Mouse (Mus musculus): ENCODE measurements at regions not wholly inside any gene's neighbourhood (a gene's known extent, or its start where the extent isn't known, plus 50 kb on each side); places are given as distances from the start of the nearest gene placed in this dataset.
"Not testable (repeated sequence)": the region's sequence is repeated elsewhere in the genome, so short reads cannot be mapped to it uniquely, and the experiment has no call there.

DNA sequence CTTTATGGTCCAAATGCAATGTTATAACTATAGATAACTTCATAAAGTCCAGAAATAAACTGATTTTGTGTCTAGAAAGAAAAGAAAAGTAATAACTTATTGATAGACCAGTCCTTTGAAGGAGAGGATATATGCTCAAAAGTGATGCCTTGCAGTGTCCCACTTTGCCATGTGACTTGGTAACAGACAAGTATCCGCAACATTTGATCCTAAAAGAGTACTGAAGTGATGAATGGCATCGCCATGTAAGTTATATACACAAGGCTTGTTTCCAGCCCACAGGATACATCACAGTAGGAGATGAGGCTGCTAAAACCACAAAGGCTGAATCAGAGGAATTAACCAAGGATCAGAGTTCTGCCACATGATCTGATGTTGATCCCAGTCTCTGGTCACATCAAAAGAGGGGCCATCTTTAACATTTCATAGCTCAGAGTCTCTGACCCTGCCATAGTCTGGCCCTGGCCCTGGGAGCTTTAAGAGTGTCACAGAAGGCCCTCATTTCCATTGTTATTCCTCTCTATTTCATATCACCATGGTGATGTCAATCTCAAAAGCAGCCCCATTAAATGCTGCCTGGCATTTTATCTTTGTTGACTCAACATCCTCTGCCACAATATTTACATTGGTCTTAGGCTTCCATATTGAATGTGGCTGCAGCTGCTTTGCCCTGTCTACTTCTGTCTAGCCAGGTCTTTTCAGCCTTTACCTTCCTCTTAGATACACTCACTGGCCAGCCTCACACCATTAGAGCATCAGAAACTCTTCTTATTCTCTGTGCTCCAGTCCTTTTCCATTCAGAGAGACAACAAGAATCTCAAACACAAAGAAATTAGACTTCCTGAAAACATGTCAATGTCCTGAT is 506.4 kb upstream of the Gm9747 start:
- ATAC-seq (replicated peaks; ENCODE audit: low FRiP score) = no peak

DNA sequence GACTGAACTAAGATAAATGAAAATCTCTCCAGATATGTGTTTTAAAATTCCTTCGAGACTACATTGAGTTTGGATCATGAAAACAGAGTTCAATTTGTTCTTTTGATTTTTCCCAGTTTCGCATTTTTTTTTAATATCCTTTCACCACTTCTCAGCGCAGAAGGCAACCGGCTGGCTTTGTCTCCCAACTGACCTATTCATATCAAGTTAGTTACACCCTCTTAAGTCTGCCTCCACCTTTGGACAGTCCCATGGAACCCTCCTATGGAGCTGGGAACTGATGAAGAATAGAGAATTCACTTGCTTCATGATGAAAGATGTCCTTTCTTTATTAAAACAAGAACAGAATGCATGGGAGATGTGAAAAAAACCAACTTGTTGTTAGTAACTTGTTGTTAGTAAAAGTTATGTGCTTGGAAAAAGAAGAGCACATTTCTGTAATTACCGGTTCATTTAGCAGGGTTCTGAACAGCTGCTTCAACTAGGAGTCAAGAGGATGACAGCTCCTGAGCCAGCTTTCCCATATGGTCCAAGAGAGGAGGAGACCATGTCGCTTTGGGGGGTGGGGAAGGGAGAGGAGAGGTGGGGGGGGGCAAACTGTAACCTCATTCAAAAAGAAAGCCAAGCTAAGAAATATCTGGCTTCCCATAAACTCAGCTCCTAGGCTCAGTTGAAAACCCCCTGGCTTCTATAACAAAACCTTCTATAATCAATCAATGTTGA is 495.6 kb upstream of the Gm9747 start:
- H3K4me1 ChIP-seq (replicated peaks; ENCODE audit: control insufficient read depth, insufficient read depth, low read length) = no peaks in the 10 kb centered on the region
- no peaks in the 10 kb centered on the region for H3K36me3 ChIP-seq (ENCODE audit: control insufficient read depth, insufficient read depth, low read length)
- no peak for ATAC-seq (replicated peaks; ENCODE audit: low FRiP score)
- no peak for DNase-seq (ENCODE audit: low spot score)
- WGBS = 72% methylated on average over 6 of the region's 6 CpGs
- no peak overlapping the region for H3K4me3 ChIP-seq (ENCODE audit: low read depth, low read length)
- H3K27ac ChIP-seq (ENCODE audit: low read depth, low read length) = no peak overlapping the region
- no peaks in the 10 kb centered on the region for H3K9me3 ChIP-seq (ENCODE audit: control insufficient read depth, low read length)
- no peaks in the 10 kb centered on the region for H3K27me3 ChIP-seq (replicated peaks; ENCODE audit: control insufficient read depth, insufficient read depth, low read length)
- H3K9ac ChIP-seq (ENCODE audit: low read depth, low read length) = no peak overlapping the region
- no peak overlapping the region for H3K4me2 ChIP-seq

More for the DNA sequence above, 506.4 kb upstream of the Gm9747 start:
- no peak for DNase-seq (ENCODE audit: low spot score)
- 83% methylated on average over 2 of the region's 2 CpGs for WGBS
- H3K27ac ChIP-seq (ENCODE audit: low read depth, low read length) = no peak overlapping the region
- no peak overlapping the region for H3K4me2 ChIP-seq
- no peaks in the 10 kb centered on the region for H3K27me3 ChIP-seq (replicated peaks; ENCODE audit: control insufficient read depth, insufficient read depth, low read length)
- no peaks in the 10 kb centered on the region for H3K9me3 ChIP-seq (ENCODE audit: control insufficient read depth, low read length)
- no peak overlapping the region for H3K9ac ChIP-seq (ENCODE audit: low read depth, low read length)
- H3K4me3 ChIP-seq (ENCODE audit: low read depth, low read length) = no peak overlapping the region
- no peaks in the 10 kb centered on the region for H3K36me3 ChIP-seq (ENCODE audit: control insufficient read depth, insufficient read depth, low read length)
- H3K4me1 ChIP-seq (replicated peaks; ENCODE audit: control insufficient read depth, insufficient read depth, low read length) = no peaks in the 10 kb centered on the region

DNA sequence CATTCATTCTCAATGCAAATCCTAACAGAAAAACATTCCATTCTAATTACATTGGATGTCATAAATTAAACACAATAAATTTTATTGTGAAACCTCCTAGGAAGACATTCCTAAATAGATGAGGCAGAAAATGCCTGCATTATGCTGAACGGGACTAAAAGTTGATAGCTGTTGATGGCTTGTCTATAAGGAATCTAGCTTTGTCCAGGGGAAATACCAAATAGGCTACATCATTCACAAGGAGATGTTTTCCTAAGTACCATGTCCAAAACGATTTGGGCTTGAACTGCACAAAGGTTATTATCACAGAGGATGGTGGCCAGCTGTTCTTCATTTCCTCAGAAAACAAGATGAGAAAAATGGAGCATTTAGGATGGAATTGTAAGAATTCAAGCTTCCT is 494.5 kb upstream of the Gm9747 start:
- 40% methylated on average over 2 of the region's 2 CpGs for WGBS
- Histone ChIP-seq H3K4me1 (replicated peaks; ENCODE audit: control insufficient read depth, insufficient read depth, low read length) (no peaks in the 10 kb centered on the region), H3K9me3 (ENCODE audit: control insufficient read depth, low read length) (no peaks in the 10 kb centered on the region), H3K9ac (ENCODE audit: low read depth, low read length) (no peak overlapping the region), H3K4me3 (ENCODE audit: low read depth, low read length) (no peak overlapping the region), H3K27me3 (replicated peaks; ENCODE audit: control insufficient read depth, insufficient read depth, low read length) (no peaks in the 10 kb centered on the region), H3K36me3 (ENCODE audit: control insufficient read depth, insufficient read depth, low read length) (no peaks in the 10 kb centered on the region), H3K27ac (ENCODE audit: low read depth, low read length) (no peak overlapping the region), H3K4me2 (no peak overlapping the region)
- ATAC-seq (replicated peaks; ENCODE audit: low FRiP score) (no peak), DNase-seq (ENCODE audit: low spot score) (no peak)

DNA sequence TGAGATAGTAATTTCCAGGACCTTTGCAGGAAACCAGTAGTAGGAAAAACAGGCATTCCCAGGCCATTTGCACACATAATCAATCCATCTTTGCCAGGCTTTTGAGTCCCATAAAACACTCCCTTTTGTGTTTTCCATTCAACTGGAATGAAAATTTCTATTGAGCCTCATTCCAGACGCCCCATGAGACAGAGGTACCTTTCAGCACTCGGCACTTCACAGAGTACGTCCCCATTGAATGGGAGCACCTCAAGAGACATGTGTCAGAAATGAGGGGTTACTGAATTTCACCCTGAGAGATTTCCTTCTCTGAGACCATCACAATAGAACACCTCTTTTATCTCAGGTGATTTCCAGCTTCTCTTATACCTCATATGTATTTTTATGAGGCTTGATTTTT is 493.5 kb upstream of the Gm9747 start:
- H3K27ac ChIP-seq (ENCODE audit: low read depth, low read length) = no peak overlapping the region
- H3K4me3 ChIP-seq (ENCODE audit: low read depth, low read length) = no peak overlapping the region
- DNase-seq (ENCODE audit: low spot score) (no peak), ATAC-seq (replicated peaks; ENCODE audit: low FRiP score) (no peak)
- H3K36me3 ChIP-seq (ENCODE audit: control insufficient read depth, insufficient read depth, low read length) = no peaks in the 10 kb centered on the region
- H3K4me1 ChIP-seq (replicated peaks; ENCODE audit: control insufficient read depth, insufficient read depth, low read length) = no peaks in the 10 kb centered on the region
- no peak overlapping the region for H3K9ac ChIP-seq (ENCODE audit: low read depth, low read length)
- no peaks in the 10 kb centered on the region for H3K27me3 ChIP-seq (replicated peaks; ENCODE audit: control insufficient read depth, insufficient read depth, low read length)
- WGBS = 78% methylated on average over 3 of the region's 3 CpGs
- H3K4me2 ChIP-seq = no peak overlapping the region
- no peaks in the 10 kb centered on the region for H3K9me3 ChIP-seq (ENCODE audit: control insufficient read depth, low read length)

DNA sequence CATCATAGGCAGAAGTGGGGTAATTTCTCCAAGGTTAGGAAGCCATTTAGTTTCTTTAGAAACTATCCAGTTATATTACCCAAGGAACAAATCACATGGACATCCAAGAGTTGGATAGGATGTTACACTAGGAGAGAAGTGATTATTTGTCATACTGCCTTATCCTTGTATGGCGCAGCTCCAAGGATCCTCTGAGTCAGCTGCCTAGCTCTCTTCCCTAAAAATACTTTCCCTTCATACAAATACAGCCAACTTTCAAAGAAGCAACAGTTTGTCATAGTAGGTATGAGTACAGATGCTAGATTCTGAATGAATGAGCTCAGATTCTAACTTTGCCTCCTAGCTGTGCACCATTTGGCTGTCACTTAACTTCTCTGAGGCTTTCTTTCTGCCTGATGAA is 492.9 kb upstream of the Gm9747 start:
- ATAC-seq (replicated peaks; ENCODE audit: low FRiP score) = no peak
- no peak for DNase-seq (ENCODE audit: low spot score)
- H3K27ac ChIP-seq (ENCODE audit: low read depth, low read length) = no peak overlapping the region
- no peaks in the 10 kb centered on the region for H3K36me3 ChIP-seq (ENCODE audit: control insufficient read depth, insufficient read depth, low read length)
- H3K27me3 ChIP-seq (replicated peaks; ENCODE audit: control insufficient read depth, insufficient read depth, low read length) = no peaks in the 10 kb centered on the region
- no peaks in the 10 kb centered on the region for H3K4me1 ChIP-seq (replicated peaks; ENCODE audit: control insufficient read depth, insufficient read depth, low read length)
- no peaks in the 10 kb centered on the region for H3K9me3 ChIP-seq (ENCODE audit: control insufficient read depth, low read length)
- no peak overlapping the region for H3K9ac ChIP-seq (ENCODE audit: low read depth, low read length)
- no peak overlapping the region for H3K4me3 ChIP-seq (ENCODE audit: low read depth, low read length)
- H3K4me2 ChIP-seq = no peak overlapping the region
- WGBS = 91% methylated on average over 1 of the region's 1 CpGs

DNA sequence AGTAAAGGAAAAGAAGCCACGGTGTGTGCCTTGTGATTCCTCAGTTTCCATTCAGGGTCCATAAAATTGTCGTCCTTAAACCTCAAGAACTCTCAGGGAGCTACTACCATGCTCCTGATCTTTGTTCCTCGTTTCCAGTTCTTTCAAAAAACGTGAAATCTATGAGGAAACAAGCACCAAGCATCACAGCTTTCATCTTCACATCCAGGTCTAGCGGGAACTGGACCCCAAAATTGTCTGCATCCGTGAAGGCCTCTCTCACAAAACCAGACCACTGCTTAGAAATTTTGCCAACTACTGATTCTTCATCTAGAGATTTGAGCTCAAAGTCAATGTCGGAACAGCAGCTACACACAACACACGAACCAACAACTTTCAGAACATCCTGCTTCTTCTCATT is 491.0 kb upstream of the Gm9747 start:
- DNase-seq (ENCODE audit: low spot score); H3K4me3 ChIP-seq (ENCODE audit: low read depth, low read length); H3K27me3 ChIP-seq (replicated peaks; ENCODE audit: control insufficient read depth, insufficient read depth, low read length); H3K27ac ChIP-seq (ENCODE audit: low read depth, low read length); ATAC-seq (replicated peaks; ENCODE audit: low FRiP score); H3K9me3 ChIP-seq (ENCODE audit: control insufficient read depth, low read length); H3K4me1 ChIP-seq (replicated peaks; ENCODE audit: control insufficient read depth, insufficient read depth, low read length); H3K9ac ChIP-seq (ENCODE audit: low read depth, low read length); H3K36me3 ChIP-seq (ENCODE audit: control insufficient read depth, insufficient read depth, low read length); H3K4me2 ChIP-seq: not testable (repeated sequence)
- WGBS = 75% methylated on average over 8 of the region's 8 CpGs

DNA sequence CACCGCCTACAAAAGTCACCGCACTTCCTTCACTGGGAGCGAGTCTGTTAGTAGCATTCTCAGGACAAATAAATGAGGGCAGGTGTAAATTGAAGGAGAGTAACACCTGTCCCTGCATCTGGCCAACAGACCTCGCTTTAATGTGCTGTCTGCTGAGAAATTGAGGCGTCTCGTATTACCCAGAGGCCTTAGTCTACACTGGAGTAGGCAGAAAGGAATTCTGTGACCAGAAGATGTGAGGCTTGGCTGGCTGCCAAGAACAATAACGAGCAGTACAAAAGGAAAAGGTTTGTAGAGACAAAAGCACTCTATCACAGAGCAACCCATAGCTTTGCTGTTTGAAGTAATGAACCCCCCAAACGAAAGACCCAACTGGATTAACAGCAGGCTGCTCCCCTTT is 488.4 kb upstream of the Gm9747 start:
- WGBS = 47% methylated on average over 8 of the region's 8 CpGs
- Histone ChIP-seq H3K36me3 (ENCODE audit: control insufficient read depth, insufficient read depth, low read length) (no peaks in the 10 kb centered on the region), H3K4me2 (no peak overlapping the region), H3K27me3 (replicated peaks; ENCODE audit: control insufficient read depth, insufficient read depth, low read length) (no peaks in the 10 kb centered on the region), H3K27ac (ENCODE audit: low read depth, low read length) (no peak overlapping the region), H3K4me3 (ENCODE audit: low read depth, low read length) (no peak overlapping the region), H3K4me1 (replicated peaks; ENCODE audit: control insufficient read depth, insufficient read depth, low read length) (no peaks in the 10 kb centered on the region), H3K9me3 (ENCODE audit: control insufficient read depth, low read length) (no peaks in the 10 kb centered on the region), H3K9ac (ENCODE audit: low read depth, low read length) (no peak overlapping the region)
- DNase-seq (ENCODE audit: low spot score) = no peak
- no peak for ATAC-seq (replicated peaks; ENCODE audit: low FRiP score)

DNA sequence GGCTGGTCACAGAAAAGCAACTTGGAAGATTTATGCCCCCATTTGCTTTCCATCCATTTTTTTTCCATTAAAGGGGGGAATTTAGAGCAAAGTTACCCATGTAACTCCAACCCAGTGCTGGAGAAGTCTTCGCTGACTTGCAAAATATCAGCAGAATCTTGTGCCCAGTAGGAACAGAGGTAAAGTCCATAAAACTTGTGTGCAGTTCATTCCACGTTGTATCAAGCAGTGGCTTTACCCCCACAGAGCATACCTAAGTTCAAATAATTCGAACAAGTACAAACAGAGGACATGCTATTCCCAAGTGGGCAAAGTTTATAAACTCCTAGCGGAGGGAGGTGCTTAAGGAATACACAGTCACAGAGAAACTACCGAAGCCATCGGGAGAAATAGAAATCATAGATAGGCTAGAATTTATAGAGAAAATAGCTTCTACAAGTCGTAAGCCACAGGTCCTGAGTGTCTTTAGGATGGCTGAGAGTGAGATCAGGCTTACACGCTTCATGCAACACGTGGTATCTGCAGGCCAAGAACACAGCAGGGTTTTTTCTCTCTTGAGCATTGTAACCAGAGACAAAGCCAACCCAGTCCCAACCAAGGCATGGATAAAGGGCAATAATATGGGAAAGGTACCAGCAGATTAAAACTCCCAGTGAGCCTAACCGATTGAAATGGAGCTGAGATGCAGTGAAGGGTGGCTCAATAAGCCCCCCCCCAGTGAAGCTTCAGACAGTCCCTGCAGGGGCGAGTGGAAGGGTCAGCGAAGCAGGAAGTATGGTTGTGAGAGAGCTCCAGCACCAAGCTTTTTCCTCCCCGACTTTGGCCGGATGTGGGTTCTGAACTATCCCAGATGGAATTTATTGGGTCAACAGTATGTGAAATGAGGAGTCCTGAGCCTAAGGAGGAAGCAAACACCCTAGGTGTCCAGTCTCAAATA is 487.6 kb upstream of the Gm9747 start:
- 77% methylated on average over 14 of the region's 14 CpGs for WGBS
- no peaks in the 10 kb centered on the region for H3K4me1 ChIP-seq (replicated peaks; ENCODE audit: control insufficient read depth, insufficient read depth, low read length)
- no peak for ATAC-seq (replicated peaks; ENCODE audit: low FRiP score)
- no peak overlapping the region for H3K4me3 ChIP-seq (ENCODE audit: low read depth, low read length)
- no peak overlapping the region for H3K27ac ChIP-seq (ENCODE audit: low read depth, low read length)
- DNase-seq (ENCODE audit: low spot score) = no peak
- no peaks in the 10 kb centered on the region for H3K36me3 ChIP-seq (ENCODE audit: control insufficient read depth, insufficient read depth, low read length)
- no peak overlapping the region for H3K4me2 ChIP-seq
- H3K9ac ChIP-seq (ENCODE audit: low read depth, low read length) = no peak overlapping the region
- no peaks in the 10 kb centered on the region for H3K27me3 ChIP-seq (replicated peaks; ENCODE audit: control insufficient read depth, insufficient read depth, low read length)
- no peaks in the 10 kb centered on the region for H3K9me3 ChIP-seq (ENCODE audit: control insufficient read depth, low read length)

Data from liver, embryonic 11.5 days (tissue).